ENCODE assay signal across 18 mouse cellular contexts in genomic region chr4:111519267-111519666, GRCm38 (mm10).
"Had no signal": no experiment of that assay in that cellular context is flagged by ENCODE, and none has a peak within 500 bp of the region (broad histone marks: within the 10 kb centered on the region; RNA-seq: fewer than 3 reads in every experiment).

No protein-coding gene starts in this region.

- H3K27ac ChIP-seq: midbrain, embryonic 10.5 days; midbrain, embryonic 12.5 days; neural tube, embryonic 13.5 days; neural tube, embryonic 15.5 days had no signal

- H3K9me3 ChIP-seq: midbrain, embryonic 10.5 days; midbrain, embryonic 12.5 days; neural tube, embryonic 13.5 days; neural tube, embryonic 15.5 days had no signal

- H3K4me2 ChIP-seq: lung, embryonic 14.5 days; midbrain, embryonic 12.5 days; neural tube, embryonic 13.5 days; neural tube, embryonic 15.5 days had no signal

- DNase-seq: lung, embryonic 14.5 days; lung, postnatal 10 days; lung, postnatal 4 days; midbrain, embryonic 14.5 days; retina, postnatal 1 day; right cerebral cortex, adult 18-20 months; right cerebral cortex, postnatal 25 days; right cerebral cortex, postnatal 4 days; spleen, adult 18-20 months; thymus, adult 18-20 months; thymus, postnatal 14 days; thymus, postnatal 36 days had no signal

- H3K9ac ChIP-seq: lung, embryonic 14.5 days; midbrain, embryonic 12.5 days; neural tube, embryonic 13.5 days; neural tube, embryonic 15.5 days had no signal

- ATAC-seq: midbrain, embryonic 16.5 days had no signal

- H3K27me3 ChIP-seq: midbrain, embryonic 12.5 days; neural tube, embryonic 13.5 days; neural tube, embryonic 15.5 days had no signal

- H3K4me3 ChIP-seq: midbrain, embryonic 10.5 days; midbrain, embryonic 12.5 days; myocyte; neural tube, embryonic 13.5 days; neural tube, embryonic 15.5 days had no signal

- H3K36me3 ChIP-seq: midbrain, embryonic 10.5 days; midbrain, embryonic 12.5 days; neural tube, embryonic 13.5 days; neural tube, embryonic 15.5 days had no signal
